ENCODE assay signal across 14 mouse cellular contexts in the genomic region with DNA sequence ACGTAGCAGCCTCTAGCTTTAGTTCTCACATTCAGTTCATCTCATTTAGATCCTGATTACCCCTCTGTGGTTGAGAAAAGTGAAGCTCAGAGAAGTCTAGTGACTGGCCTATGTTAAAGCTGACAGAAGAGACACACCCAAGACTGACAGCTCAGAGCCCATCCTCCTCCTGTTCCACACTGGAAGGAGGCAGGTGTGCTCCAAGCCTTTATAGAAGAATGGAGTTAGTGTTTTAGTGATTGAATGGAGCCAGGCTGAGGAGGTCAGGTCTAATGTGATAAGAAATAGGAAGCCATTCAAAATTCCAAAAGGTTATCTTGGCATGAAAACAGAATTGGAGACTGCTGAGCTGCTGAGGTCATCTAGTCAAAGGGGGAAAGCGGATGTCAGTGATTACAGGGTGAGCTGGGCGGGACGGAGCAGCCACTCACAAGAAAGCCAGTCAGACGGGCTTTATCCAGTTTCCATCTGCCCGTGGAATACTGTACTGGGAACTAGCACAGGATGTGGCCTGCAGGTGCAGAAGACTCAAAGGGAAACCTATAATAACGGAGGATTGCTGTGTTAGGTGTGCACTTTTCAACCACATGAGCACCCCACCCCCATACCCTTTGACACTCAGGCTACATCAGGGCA. TPM values are rescaled to one million over a fixed set of nuclear protein-coding genes. Genes with fewer than 3 reads are reported as not detected.
DNase-seq lines count a peak whose midpoint lies in the region; ATAC-seq and TF ChIP-seq lines count a peak whose summit lies in the region.
"Had no signal": no experiment of that assay in that cellular context is flagged by ENCODE, and none has a peak within 500 bp of the region (broad histone marks: within the 10 kb centered on the region; RNA-seq: fewer than 3 reads in every experiment).

No protein-coding gene starts in this region.

- H3K4me2 ChIP-seq in kidney, embryonic 16.5 days (replicated peaks; ENCODE audit: low read depth, low read length): no peak overlapping the region
- H3K4me2 ChIP-seq in heart, postnatal 0 days (ENCODE audit: low read depth, low read length): no peak overlapping the region
- no peak overlapping the region for H3K4me2 ChIP-seq in midbrain, embryonic 14.5 days (ENCODE audit: low read length)
- H3K4me2 ChIP-seq: hindbrain, embryonic 13.5 days; liver, embryonic 13.5 days; midbrain, embryonic 12.5 days; neural tube, embryonic 13.5 days had no signal

- peak; percentile 69 for ATAC-seq in kidney, embryonic 16.5 days (ENCODE audit: low FRiP score, low TSS enrichment)
- peak; percentile 48 for ATAC-seq in heart, postnatal 0 days (ENCODE audit: insufficient read depth, low read depth)
- no peak for ATAC-seq in megakaryocyte progenitor cell, adult 5-6 weeks (replicated peaks; ENCODE audit: poor library complexity)
- no peak for ATAC-seq in midbrain, embryonic 14.5 days (ENCODE audit: low FRiP score, low TSS enrichment)

- H3K9me3 ChIP-seq in kidney, embryonic 16.5 days (ENCODE audit: low read length): no peaks in the 10 kb centered on the region
- no peaks in the 10 kb centered on the region for H3K9me3 ChIP-seq in heart, postnatal 0 days (replicated peaks; ENCODE audit: control insufficient read depth, low read length)
- no peaks in the 10 kb centered on the region for H3K9me3 ChIP-seq in midbrain, embryonic 14.5 days (ENCODE audit: control insufficient read depth, low read length)
- H3K9me3 ChIP-seq: hindbrain, embryonic 13.5 days; liver, embryonic 13.5 days; midbrain, embryonic 12.5 days; neural tube, embryonic 13.5 days had no signal

- H3K4me3 ChIP-seq in kidney, embryonic 16.5 days (ENCODE audit: low read length): no peak overlapping the region
- no peak overlapping the region for H3K4me3 ChIP-seq in heart, postnatal 0 days (ENCODE audit: low read depth, low read length)
- H3K4me3 ChIP-seq in midbrain, embryonic 14.5 days (replicated peaks; ENCODE audit: low read depth, low read length): no peak overlapping the region
- H3K4me3 ChIP-seq: hindbrain, embryonic 13.5 days; liver, embryonic 13.5 days; midbrain, embryonic 12.5 days; neural tube, embryonic 13.5 days had no signal

- no peak overlapping the region for H3K27ac ChIP-seq in kidney, embryonic 16.5 days (ENCODE audit: low read length)
- H3K27ac ChIP-seq in heart, postnatal 0 days (ENCODE audit: low read depth): no peak overlapping the region
- H3K27ac ChIP-seq in midbrain, embryonic 14.5 days (replicated peaks; ENCODE audit: low read depth, low read length): no peak overlapping the region
- H3K27ac ChIP-seq: hindbrain, embryonic 13.5 days; liver, embryonic 13.5 days; midbrain, embryonic 12.5 days; neural tube, embryonic 13.5 days had no signal

- DNase-seq in kidney, adult 9 months: no peak
- peak; percentile 40 for DNase-seq in ZHBTc4 (ENCODE audit: low read depth, low spot score)
- DNase-seq in heart, postnatal 0 days (ENCODE audit: low spot score): peak; percentile 24
- peak; percentile 21 for DNase-seq in lung, postnatal 25 days (ENCODE audit: low spot score)
- no peak for DNase-seq in frontal cortex, postnatal 36 days (ENCODE audit: low spot score in 2 of 2)
- no peak for DNase-seq in midbrain, embryonic 14.5 days
- DNase-seq: cerebellum, adult 18-20 months; embryo, embryonic 11 days; liver, embryonic 13.5 days had no signal

- 68% methylated on average over 7 of the region's 7 CpGs for WGBS in kidney, embryonic 16.5 days
- 38% methylated on average over 7 of the region's 7 CpGs for WGBS in heart, postnatal 0 days
- WGBS in midbrain, embryonic 14.5 days: 85% methylated on average over 7 of the region's 7 CpGs

- no peak overlapping the region for H3K9ac ChIP-seq in kidney, embryonic 16.5 days (replicated peaks; ENCODE audit: low read length)
- H3K9ac ChIP-seq in heart, postnatal 0 days (replicated peaks; ENCODE audit: low read depth, low read length): no peak overlapping the region
- no peak overlapping the region for H3K9ac ChIP-seq in midbrain, embryonic 14.5 days (replicated peaks; ENCODE audit: low read length)
- H3K9ac ChIP-seq: hindbrain, embryonic 13.5 days; liver, embryonic 13.5 days; midbrain, embryonic 12.5 days; neural tube, embryonic 13.5 days had no signal

- H3K27me3 ChIP-seq in kidney, embryonic 16.5 days (ENCODE audit: insufficient read depth, low read length): no peaks in the 10 kb centered on the region
- no peaks in the 10 kb centered on the region for H3K27me3 ChIP-seq in heart, postnatal 0 days (ENCODE audit: control insufficient read depth, insufficient read depth, low read length)
- H3K27me3 ChIP-seq in midbrain, embryonic 14.5 days (ENCODE audit: control insufficient read depth, insufficient read depth, low read length): no peaks in the 10 kb centered on the region
- H3K27me3 ChIP-seq: hindbrain, embryonic 13.5 days; liver, embryonic 13.5 days; neural tube, embryonic 13.5 days had no signal

- no peak for TF ChIP-seq EP300 in heart, postnatal 0 days (IDR thresholded peaks at IDR 0.05; ENCODE audit: low read depth)

- H3K36me3 ChIP-seq in kidney, embryonic 16.5 days (ENCODE audit: insufficient read depth, low read length): peaks cover 22% of the 10 kb centered on the region
- peaks cover 22% of the 10 kb centered on the region for H3K36me3 ChIP-seq in heart, postnatal 0 days (replicated peaks; ENCODE audit: control insufficient read depth, insufficient read depth, low read length)
- H3K36me3 ChIP-seq in midbrain, embryonic 14.5 days (ENCODE audit: control insufficient read depth, insufficient read depth, low read length): peaks cover 71% of the 10 kb centered on the region
- H3K36me3 ChIP-seq: liver, embryonic 13.5 days had no signal

- no peak for TF ChIP-seq CTCF in heart, postnatal 0 days (IDR thresholded peaks at IDR 0.05; ENCODE audit: low read depth)

- 0 out of 2 replicates have a peak, but pooled peaks cover 3% of the 10 kb centered on the region for H3K4me1 ChIP-seq in kidney, embryonic 16.5 days (ENCODE audit: insufficient read depth, low read length)
- H3K4me1 ChIP-seq in heart, postnatal 0 days (ENCODE audit: control insufficient read depth, insufficient read depth): peaks cover 11% of the 10 kb centered on the region; the same call in 1 of the 2 replicates
- H3K4me1 ChIP-seq in midbrain, embryonic 14.5 days (ENCODE audit: control insufficient read depth, insufficient read depth, low read length): 0 out of 2 replicates have a peak, but pooled peaks cover under 1% of the 10 kb centered on the region
- H3K4me1 ChIP-seq: liver, embryonic 13.5 days; midbrain, embryonic 12.5 days had no signal

RNA-seq across cellular contexts. Expression of gene Bend5, which starts 36.6 kb away (rescaled TPM):
- 25.3 and 28.0 TPM in 2 replicates for polyA plus RNA-seq in kidney, embryonic 16.5 days (2015; fragmentation: Nextera tagmentation; extraction: Ambion mirVana)
- total RNA-seq in heart, postnatal 0 days (2014; rRNA removed; ENCODE audit: low replicate concordance): 3.4 and 7.9 TPM in 2 replicates
- 13.4 and 13.8 TPM in 2 replicates for polyA plus RNA-seq in heart, postnatal 0 days (2015; fragmentation: Nextera tagmentation; extraction: Ambion mirVana)
- total RNA-seq in megakaryocyte progenitor cell, adult 5-6 weeks (2015): 0.44 and 3.8 TPM in 2 replicates
- 1.6 TPM in 1 of 2 replicates, not detected in the other for total RNA-seq in megakaryocyte progenitor cell, adult 5-6 weeks (2017)
- 86.3 and 88.8 TPM in 2 replicates for polyA plus RNA-seq in midbrain, embryonic 14.5 days (2014; fragmentation: Nextera tagmentation; extraction: Ambion mirVana)

Comparison
In these comparisons a context has a peak if more than half of its experiments do, and no peak if none do; other contexts are left out.
1. ATAC-seq: peak in kidney, embryonic 16.5 days (single experiment) and heart, postnatal 0 days (single experiment); none in megakaryocyte progenitor cell, adult 5-6 weeks (single experiment) and midbrain, embryonic 14.5 days (single experiment).
2. DNase-seq: peak in ZHBTc4 (single experiment), heart, postnatal 0 days (single experiment) and lung, postnatal 25 days (single experiment); none in kidney, adult 9 months (single experiment), frontal cortex, postnatal 36 days (0 of 2) and midbrain, embryonic 14.5 days (single experiment).